Mouse (Mus musculus) embryonic stem cell, embryonic (primary cell): ENCODE results near the gene Dnaic1.

Experiments used
- CTCF ChIA-PET, 4 experiments: fragments of 300-600 bp in 2 of 4; fragments of 350-600 bp in 2 of 4; sonication (Branson Sonifier 250); formaldehyde crosslinking; loops; one replicate each; lab custom pipeline; 2022; ENCODE audit warnings: inconsistent platforms in 2 of 4; lab: Charles Lee
- POLR2A ChIA-PET, 4 experiments: fragments of 300-600 bp in 2 of 4; fragments of 350-600 bp in 2 of 4; sonication (Branson Sonifier 250); formaldehyde crosslinking; loops; one replicate each; lab custom pipeline; 2022; ENCODE audit warnings: antibody characterized with exemption in 4 of 4, inconsistent platforms in 1 of 4; lab: Charles Lee

Dnaic1 gene

GRCm38 (mm10) chr4:41609681-41610593, 40.4 kb downstream of the Dnaic1 start:
- CTCF ChIA-PET: interaction anchor here in 3 of 4 experiments (0.5 to 1.7 kb wide), 5 partner anchors 57 to 368 kb away, joined by 3 to 5 read pairs (median 3); partner anchors contain the start of gene Cntfr (in 1 of the 3)
- POLR2A ChIA-PET: no interaction called here

- CTCF ChIA-PET: interaction anchor here in 3 of 4 experiments (0.5 to 1.7 kb wide), 6 partner anchors 41 to 1436 kb away, joined by 3 to 4 read pairs (median 3); partner anchors contain the start of genes Cntfr (in 1 of the 3), Dnaic1 (in 1 of the 3) and Fam219a (in 1 of the 3)
- POLR2A ChIA-PET: no interaction called here
Observed at GRCm38 (mm10) chr4:41610594-41610980, 41.0 kb downstream of the Dnaic1 start.

- CTCF ChIA-PET: interaction anchor here in 2 of 4 experiments (0.6 to 0.9 kb wide), 2 partner anchors 101 to 305 kb away, joined by 3 to 4 read pairs; partner anchors contain the start of gene Rpp25l (in 1 of the 2)
- POLR2A ChIA-PET: interaction anchor here in 1 of 4 experiments (0.6 to 0.8 kb wide), 2 partner anchors 10 to 68 kb away, joined by 3 to 4 read pairs; no protein-coding TSS in a partner anchor
Observed at GRCm38 (mm10) chr4:41612166-41612565, 42.6 kb downstream of the Dnaic1 start.

GRCm38 (mm10) chr4:41614156-41614555, 44.6 kb downstream of the Dnaic1 start:
- ChIA-PET POLR2A (interaction anchor here in 1 of 4 experiments (1.5 kb wide), 1 partner anchor 30 kb away, joined by 3 read pairs; no protein-coding TSS in a partner anchor), CTCF (interaction anchor here (0.6 to 2.6 kb wide), 21 partner anchors 14 to 169 kb away, joined by 3 to 19 read pairs (median 5); partner anchors contain the start of genes Dnaic1 (in 1 of the 4), Enho (in 1 of the 4) and Fam219a (in 1 of the 4))

GRCm38 (mm10) chr4:41615661-41616599, 46.4 kb downstream of the Dnaic1 start:
- POLR2A ChIA-PET: interaction anchor here in 2 of 4 experiments (0.6 to 1.5 kb wide), 4 partner anchors 13 to 516 kb away, joined by 3 to 6 read pairs (median 4); no protein-coding TSS in a partner anchor

GRCm38 (mm10) chr4:41618916-41619746, 49.6 kb downstream of the Dnaic1 start:
- ChIA-PET CTCF (interaction anchor here in 1 of 4 experiments (0.8 to 1.0 kb wide), 2 partner anchors 44 to 88 kb away, joined by 3 to 4 read pairs; no protein-coding TSS in a partner anchor), POLR2A (no interaction called here)

More at GRCm38 (mm10) chr4:41615661-41616599, 46.4 kb downstream of the Dnaic1 start:
- CTCF ChIA-PET: interaction anchor here (0.5 to 1.5 kb wide), 16 partner anchors 13 to 1552 kb away, joined by 3 to 7 read pairs (median 4); no protein-coding TSS in a partner anchor

- CTCF ChIA-PET: no interaction called here
- POLR2A ChIA-PET: interaction anchor here in 1 of 4 experiments (1.4 kb wide), 1 partner anchor 9 kb away, joined by 4 read pairs; no protein-coding TSS in a partner anchor
Observed at GRCm38 (mm10) chr4:41622071-41622470, 52.5 kb downstream of the Dnaic1 start.

- ChIA-PET CTCF (interaction anchor here in 3 of 4 experiments (0.6 to 1.6 kb wide), 9 partner anchors 14 to 124 kb away, joined by 3 to 6 read pairs (median 3); no protein-coding TSS in a partner anchor), POLR2A (interaction anchor here in 3 of 4 experiments (0.7 to 1.6 kb wide), 12 partner anchors 11 to 364 kb away, joined by 3 to 5 read pairs (median 3); partner anchors contain the start of gene Enho (in 2 of the 3))
Observed at GRCm38 (mm10) chr4:41628202-41628927, 58.8 kb downstream of the Dnaic1 start.

- ChIA-PET POLR2A (interaction anchor here in 3 of 4 experiments (1.0 to 2.1 kb wide), 9 partner anchors 13 to 84 kb away, joined by 3 to 10 read pairs (median 3); partner anchors contain the start of genes Dnaic1 (in 2 of the 3) and Fam219a (in 2 of the 3)), CTCF (interaction anchor here in 3 of 4 experiments (0.6 to 2.1 kb wide), 4 partner anchors 16 to 392 kb away, joined by 3 to 13 read pairs (median 3); no protein-coding TSS in a partner anchor)
Observed at GRCm38 (mm10) chr4:41630196-41630595, 60.6 kb downstream of the Dnaic1 start.

GRCm38 (mm10) chr4:41631390-41631789, 61.8 kb downstream of the Dnaic1 start:
- POLR2A ChIA-PET: interaction anchor here in 3 of 4 experiments (0.8 to 2.1 kb wide), 9 partner anchors 8 to 97 kb away, joined by 3 to 10 read pairs (median 4); partner anchors contain the start of genes Dnaic1 (in 1 of the 3), Enho (in 1 of the 3) and Fam219a (in 1 of the 3)

GRCm38 (mm10) chr4:41633001-41633400, 63.4 kb downstream of the Dnaic1 start:
- POLR2A ChIA-PET: no interaction called here
- CTCF ChIA-PET: interaction anchor here in 1 of 4 experiments (1.2 kb wide), 1 partner anchor 21 kb away, joined by 3 read pairs; no protein-coding TSS in a partner anchor

More at GRCm38 (mm10) chr4:41631390-41631789, 61.8 kb downstream of the Dnaic1 start:
- CTCF ChIA-PET: interaction anchor here (0.6 to 2.1 kb wide), 4 partner anchors 17 to 372 kb away, joined by 3 to 13 read pairs (median 4); no protein-coding TSS in a partner anchor

- POLR2A ChIA-PET: interaction anchor here in 2 of 4 experiments (0.6 to 0.7 kb wide), 2 partner anchors 27 to 107 kb away, joined by 3 to 7 read pairs; no protein-coding TSS in a partner anchor
- CTCF ChIA-PET: interaction anchor here in 1 of 4 experiments (1.0 to 1.6 kb wide), 2 partner anchors 11 to 166 kb away, joined by 3 to 5 read pairs; no protein-coding TSS in a partner anchor
Observed at GRCm38 (mm10) chr4:41634631-41635030, 65.1 kb downstream of the Dnaic1 start.

GRCm38 (mm10) chr4:41635224-41635623, 65.6 kb downstream of the Dnaic1 start:
- ChIA-PET POLR2A (interaction anchor here in 1 of 4 experiments (0.6 kb wide), 1 partner anchor 27 kb away, joined by 7 read pairs; no protein-coding TSS in a partner anchor), CTCF (interaction anchor here in 1 of 4 experiments (1.0 kb wide), 1 partner anchor 166 kb away, joined by 3 read pairs; no protein-coding TSS in a partner anchor)

GRCm38 (mm10) chr4:41635906-41636305, 66.3 kb downstream of the Dnaic1 start:
- ChIA-PET POLR2A (interaction anchor here in 1 of 4 experiments (0.5 kb wide), 1 partner anchor 817 kb away, joined by 3 read pairs; no protein-coding TSS in a partner anchor), CTCF (interaction anchor here in 1 of 4 experiments (1.0 kb wide), 1 partner anchor 167 kb away, joined by 3 read pairs; no protein-coding TSS in a partner anchor)

- CTCF ChIA-PET: no interaction called here
Observed at GRCm38 (mm10) chr4:41636366-41636765, 66.8 kb downstream of the Dnaic1 start.

More at GRCm38 (mm10) chr4:41636366-41636765, 66.8 kb downstream of the Dnaic1 start:
- POLR2A ChIA-PET: interaction anchor here in 3 of 4 experiments (0.5 to 1.6 kb wide), 3 partner anchors 9 to 817 kb away, joined by 3 to 5 read pairs (median 3); no protein-coding TSS in a partner anchor
